Mouse (Mus musculus) small intestine, adult 2 months (tissue): ENCODE measurements around the gene Trpm3. TPM values are rescaled to one million over a fixed set of nuclear protein-coding genes. Genes with fewer than 3 reads are reported as not detected.

ENCODE experiments used
- H3K27ac ChIP-seq: fragments of 200-500 bp; 2 replicates; pipeline ENCODE4 v1.5.1; 2012; ENCODE audit warnings: low read depth, low read length, control low read depth, inconsistent platforms; ENCODE audit not compliant: insufficient read depth
- H3K27me3 ChIP-seq: fragments of 200-500 bp; 2 replicates; pipeline ENCODE4 v1.6.1; 2012; ENCODE audit warnings: mild to moderate bottlenecking, moderate library complexity, low read length, inconsistent platforms; ENCODE audit not compliant: control insufficient read depth, insufficient read depth
- H3K36me3 ChIP-seq: fragments of 200-500 bp; 2 replicates; pipeline ENCODE4 v1.6.1; 2012; ENCODE audit warnings: mild to moderate bottlenecking, low read length, control low read depth, inconsistent platforms; ENCODE audit not compliant: control insufficient read depth, insufficient read depth
- H3K4me1 ChIP-seq: fragments of 200-500 bp; 2 replicates; pipeline ENCODE4 v1.6.1; 2012; ENCODE audit warnings: low read length, inconsistent platforms, mixed read lengths; ENCODE audit not compliant: control insufficient read depth, insufficient read depth, insufficient read length
- H3K4me3 ChIP-seq: fragments of 200-500 bp; 2 replicates; pipeline ENCODE4 v1.5.1; 2012; ENCODE audit warnings: low read depth, mild to moderate bottlenecking, control low read depth, inconsistent platforms, low read length, moderate library complexity
- CTCF ChIP-seq: fragments of 200-500 bp; IDR thresholded peaks from 2 replicates; pipeline ENCODE4 v1.5.1; 2012; ENCODE audit warnings: low read depth, mild to moderate bottlenecking, control low read depth, inconsistent platforms, low read length, moderate library complexity, mixed read lengths; ENCODE audit not compliant: insufficient replicate concordance, insufficient read length; ENCODE audit errors: extremely low read depth
- POLR2A ChIP-seq: fragments of 200-500 bp; IDR thresholded peaks from 2 replicates; pipeline ENCODE4 v1.6.1; 2012; ENCODE audit warnings: low read depth, mild to moderate bottlenecking, control low read depth, inconsistent platforms, low read length, moderate library complexity
- WGBS: fragments of 180-500 bp; shearing (Covaris S2); methylation state at CpG from one replicate; pipeline ENCODE4 v1.1.7; 2018; 5-methylcytosine and 5-hydroxymethylcytosine counted together
- polyA plus RNA-seq: library from polyadenylated mRNA; depleted of rRNA; stranded (reverse); fragments of >200 nt; gene quantifications from 2 replicates; pipeline ENCODE4 v1.2.3, GENCODE M21; 2012

Gene Trpm3
- polyA plus RNA-seq, 1 experiment = 0.09 TPM

DNA sequence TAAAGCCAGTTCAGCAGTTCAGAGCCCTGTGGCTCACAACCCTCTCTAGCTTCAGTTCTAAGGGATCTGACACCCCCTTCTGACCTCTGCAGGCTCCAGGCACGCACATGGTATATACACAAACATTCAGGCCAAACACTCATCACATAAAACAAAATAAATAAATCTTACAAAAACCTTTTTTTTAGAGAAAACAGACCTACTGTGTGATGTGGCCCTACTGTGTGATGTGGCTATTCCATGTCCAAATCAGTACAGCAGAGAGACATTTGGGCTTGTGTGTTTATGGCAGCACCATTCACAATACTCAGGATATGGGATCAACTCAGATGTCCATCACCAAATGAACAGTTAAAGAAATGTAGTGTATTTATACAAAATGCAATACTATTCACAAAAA lies 741.4 kb downstream of the Trpm3 start:
- Histone ChIP-seq H3K36me3 (no peaks in the 10 kb centered on the region), H3K4me1 (no peaks in the 10 kb centered on the region), H3K27me3 (no peaks in the 10 kb centered on the region), H3K27ac (no peak overlapping the region), H3K4me3 (no peak overlapping the region)
- TF ChIP-seq POLR2A = no peak
- TF ChIP-seq CTCF = no peak
- 63% methylated on average over 1 of the region's 1 CpGs for WGBS

DNA sequence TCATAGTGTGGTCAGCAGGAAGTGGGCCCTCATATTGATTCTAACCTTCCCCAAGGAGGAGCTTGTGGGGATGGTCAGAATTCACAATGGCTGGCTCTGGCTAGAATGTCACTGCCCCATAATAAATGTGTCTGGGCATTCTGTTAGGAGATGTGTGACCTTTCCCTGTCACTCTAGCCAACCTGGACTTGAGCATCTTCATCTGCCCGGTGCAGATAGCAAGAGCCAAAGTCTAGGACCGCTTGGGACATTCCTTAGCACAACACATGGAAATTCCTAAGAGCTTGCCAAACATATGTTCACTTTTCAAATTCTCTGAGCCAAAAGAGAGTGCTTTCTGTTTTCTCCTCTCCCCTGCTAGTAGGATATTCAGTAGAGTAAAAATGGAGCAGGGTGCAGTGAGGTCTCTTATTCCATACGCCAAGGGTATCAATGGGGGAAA lies 743.8 kb downstream of the Trpm3 start:
- WGBS = 39% methylated on average over 3 of the region's 3 CpGs
- H3K4me3 ChIP-seq = no peak overlapping the region
- H3K36me3 ChIP-seq = no peaks in the 10 kb centered on the region

DNA sequence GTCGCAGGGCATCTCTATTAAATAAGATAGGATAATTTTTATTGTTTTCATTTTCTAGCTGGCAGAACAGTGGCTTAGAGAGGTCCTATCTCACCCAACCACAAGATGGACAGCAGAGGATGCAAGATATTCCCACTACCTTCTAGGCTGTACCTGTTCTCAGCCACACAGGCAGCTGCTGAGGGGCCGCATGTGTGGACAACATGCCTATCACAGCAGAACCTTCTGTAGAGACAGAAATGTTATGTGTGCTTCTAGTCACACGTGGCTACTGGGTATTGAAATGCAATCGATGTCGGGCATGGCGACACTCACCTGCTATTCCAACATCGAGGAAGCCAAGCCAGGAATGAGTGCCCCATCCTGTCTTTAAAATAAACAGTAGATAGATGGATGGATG lies 744.3 kb downstream of the Trpm3 start:
- WGBS = 79% methylated on average over 7 of the region's 7 CpGs
- Histone ChIP-seq H3K4me1 (no peaks in the 10 kb centered on the region), H3K4me3 (no peak overlapping the region), H3K27me3 (no peaks in the 10 kb centered on the region), H3K27ac (no peak overlapping the region), H3K36me3 (no peaks in the 10 kb centered on the region)
- TF ChIP-seq POLR2A = no peak
- TF ChIP-seq CTCF = no peak

More for the DNA sequence above, 743.8 kb downstream of the Trpm3 start:
- Histone ChIP-seq H3K27me3 (no peaks in the 10 kb centered on the region), H3K27ac (no peak overlapping the region), H3K4me1 (no peaks in the 10 kb centered on the region)
- TF ChIP-seq CTCF = no peak
- TF ChIP-seq POLR2A = no peak

DNA sequence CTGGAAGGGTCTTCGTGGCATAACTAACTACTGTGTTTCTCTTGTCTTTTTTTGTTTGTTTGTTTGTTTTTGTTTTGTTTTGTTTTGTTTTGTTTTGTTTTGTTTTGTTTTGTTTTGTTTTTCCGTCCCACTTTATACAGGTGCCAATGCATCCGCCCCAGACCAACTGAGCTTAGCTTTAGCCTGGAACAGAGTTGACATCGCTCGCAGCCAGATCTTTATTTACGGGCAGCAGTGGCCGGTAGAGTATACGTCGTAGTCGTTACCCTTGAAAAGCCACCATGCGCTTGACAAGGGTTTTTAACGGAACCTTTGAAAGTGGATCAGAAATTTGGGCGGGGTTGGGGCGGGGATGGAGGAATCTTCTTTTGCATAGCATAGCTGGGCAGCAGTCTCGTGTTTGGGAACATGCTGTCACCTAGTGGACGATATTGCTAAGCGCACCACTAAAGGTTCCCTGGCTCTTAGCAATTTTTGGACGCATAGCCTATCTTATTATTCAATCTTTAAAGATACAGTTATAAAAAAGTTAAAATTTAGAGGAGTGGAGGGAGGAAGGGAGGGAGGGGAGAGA lies 745.0 kb downstream of the Trpm3 start:
- no peak overlapping the region for H3K4me3 ChIP-seq
- TF ChIP-seq POLR2A (no peak), CTCF (no peak; the same call in 1 of the 2 replicates)
- WGBS = 22% methylated on average over 18 of the region's 18 CpGs
- no peaks in the 10 kb centered on the region for H3K36me3 ChIP-seq
- H3K27me3 ChIP-seq = no peaks in the 10 kb centered on the region
- no peak overlapping the region for H3K27ac ChIP-seq
- no peaks in the 10 kb centered on the region for H3K4me1 ChIP-seq

DNA sequence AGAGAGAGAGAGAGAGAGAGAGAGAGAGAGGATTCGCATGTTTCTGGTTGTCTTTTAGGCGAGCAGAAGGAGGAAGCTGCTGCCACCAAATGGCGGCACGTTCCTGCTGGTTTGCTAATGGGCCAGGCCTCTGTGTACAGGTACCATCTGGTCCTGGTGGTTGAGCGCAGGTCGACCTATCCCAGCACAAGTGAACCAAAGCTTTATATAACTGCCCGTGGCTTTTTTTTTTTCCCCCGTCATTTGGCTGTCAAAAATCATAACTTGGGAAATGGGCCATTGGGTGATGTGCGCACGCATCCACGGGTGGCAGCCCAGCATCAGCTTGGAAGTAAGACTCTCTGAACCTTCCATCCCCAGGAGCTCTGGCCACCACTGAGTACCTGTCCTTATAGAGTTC lies 745.5 kb downstream of the Trpm3 start:
- no peak for TF ChIP-seq POLR2A
- TF ChIP-seq CTCF = no peak
- WGBS = 49% methylated on average over 11 of the region's 11 CpGs
- Histone ChIP-seq H3K36me3 (no peaks in the 10 kb centered on the region), H3K27me3 (no peaks in the 10 kb centered on the region), H3K4me1 (no peaks in the 10 kb centered on the region), H3K27ac (no peak overlapping the region), H3K4me3 (no peak overlapping the region)

DNA sequence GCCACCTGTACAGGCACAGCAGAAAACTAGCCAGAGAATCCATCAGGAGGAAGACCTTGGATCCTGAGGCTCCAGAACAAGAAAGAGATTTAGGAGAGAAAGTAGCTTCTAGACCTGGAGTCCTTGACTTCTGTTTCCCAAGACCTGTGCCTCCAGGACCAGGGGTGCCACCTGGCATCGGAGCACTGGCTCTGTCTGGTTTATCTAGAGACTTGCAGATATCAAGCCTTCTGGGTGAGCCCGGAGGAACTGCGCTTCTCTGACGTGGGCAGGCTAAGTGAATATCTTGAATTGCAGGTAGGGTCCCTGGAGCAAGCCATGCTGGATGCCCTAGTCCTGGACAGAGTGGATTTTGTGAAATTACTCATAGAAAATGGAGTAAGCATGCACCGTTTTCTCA lies 746.2 kb downstream of the Trpm3 start:
- Histone ChIP-seq H3K36me3 (no peaks in the 10 kb centered on the region), H3K27ac (no peak overlapping the region), H3K4me1 (no peaks in the 10 kb centered on the region), H3K27me3 (no peaks in the 10 kb centered on the region), H3K4me3 (no peak overlapping the region)
- 90% methylated on average over 5 of the region's 5 CpGs for WGBS
- no peak for TF ChIP-seq CTCF
- TF ChIP-seq POLR2A = no peak

DNA sequence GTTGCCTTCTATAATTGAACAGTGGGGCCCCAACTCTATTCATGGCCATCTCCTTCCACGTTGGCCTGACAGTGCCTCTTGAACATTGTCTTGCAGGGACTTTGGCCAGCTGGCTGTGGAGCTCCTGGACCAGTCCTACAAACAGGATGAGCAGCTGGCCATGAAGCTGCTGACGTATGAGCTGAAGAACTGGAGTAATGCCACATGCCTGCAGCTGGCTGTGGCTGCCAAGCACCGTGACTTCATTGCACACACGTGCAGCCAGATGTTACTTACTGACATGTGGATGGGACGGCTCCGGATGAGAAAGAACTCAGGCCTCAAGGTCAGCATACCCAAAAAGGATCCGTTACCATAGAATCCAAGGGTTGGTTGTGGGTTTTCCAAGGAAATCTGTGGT lies 763.0 kb downstream of the Trpm3 start:
- Histone ChIP-seq H3K36me3 (no peaks in the 10 kb centered on the region), H3K4me3 (no peak overlapping the region), H3K27ac (no peak overlapping the region), H3K4me1 (no peaks in the 10 kb centered on the region), H3K27me3 (no peaks in the 10 kb centered on the region; the same call in 1 of the 2 replicates)
- TF ChIP-seq POLR2A (no peak), CTCF (no peak)
- WGBS = 78% methylated on average over 7 of the region's 7 CpGs
